Mouse (Mus musculus): Measurements from ENCODE around the gene Mcrip1.

GRCm38 (mm10) chr11:120506899-120507298 is 42.6 kb downstream of the Mcrip1 start:
- TF ChIP-seq CTCF (IDR thresholded peaks at IDR 0.05; ENCODE audit: low read depth), result peak; percentile 62
- no peak for TF ChIP-seq EP300 (IDR thresholded peaks at IDR 0.05; ENCODE audit: low read depth)

Data from liver, embryonic 14.5 days (tissue).